Mouse (Mus musculus): ENCODE measurements around the gene Dnaaf1.

Gene Dnaaf1

GRCm38 (mm10) chr8:119616811-119617210, 41.8 kb downstream of the Dnaaf1 start:
- in situ Hi-C loops (cut with MboI; ENCODE audit: low pct_unique_long_range_greater_than_20kb in 1 of 2, low sequenced_read_pairs in 2 of 2, unreplicated experiment in 1 of 2) = no loop called here

- in situ Hi-C loops (cut with MboI; ENCODE audit: low pct_unique_long_range_greater_than_20kb in 1 of 2, low sequenced_read_pairs in 2 of 2, unreplicated experiment in 1 of 2) = no loop called here
Observed at GRCm38 (mm10) chr8:119617586-119617985, 42.6 kb downstream of the Dnaaf1 start.

DNA sequence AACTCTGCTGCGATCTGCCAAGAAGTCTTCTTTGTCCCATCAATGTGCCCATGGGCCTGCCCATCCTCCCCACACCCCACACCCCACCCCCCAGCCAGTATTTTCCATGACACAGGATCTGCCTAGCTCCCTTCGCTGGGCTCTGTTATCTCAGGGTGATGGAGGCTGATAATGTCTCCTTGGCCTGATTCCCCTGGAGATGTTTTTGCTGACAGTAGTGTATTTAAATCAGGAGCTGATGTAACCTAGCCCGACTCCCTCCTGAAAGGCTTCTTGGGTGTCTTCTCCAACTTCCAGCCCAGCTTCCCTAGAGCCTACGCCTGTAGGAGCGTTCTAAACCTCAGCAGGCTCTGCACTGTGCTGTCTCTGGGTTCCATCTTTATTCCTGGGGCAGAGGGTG, 43.9 kb downstream of the Dnaaf1 start:
- in situ Hi-C loops (cut with MboI; ENCODE audit: low pct_unique_long_range_greater_than_20kb in 1 of 2, low sequenced_read_pairs in 2 of 2, unreplicated experiment in 1 of 2) = no loop called here

DNA sequence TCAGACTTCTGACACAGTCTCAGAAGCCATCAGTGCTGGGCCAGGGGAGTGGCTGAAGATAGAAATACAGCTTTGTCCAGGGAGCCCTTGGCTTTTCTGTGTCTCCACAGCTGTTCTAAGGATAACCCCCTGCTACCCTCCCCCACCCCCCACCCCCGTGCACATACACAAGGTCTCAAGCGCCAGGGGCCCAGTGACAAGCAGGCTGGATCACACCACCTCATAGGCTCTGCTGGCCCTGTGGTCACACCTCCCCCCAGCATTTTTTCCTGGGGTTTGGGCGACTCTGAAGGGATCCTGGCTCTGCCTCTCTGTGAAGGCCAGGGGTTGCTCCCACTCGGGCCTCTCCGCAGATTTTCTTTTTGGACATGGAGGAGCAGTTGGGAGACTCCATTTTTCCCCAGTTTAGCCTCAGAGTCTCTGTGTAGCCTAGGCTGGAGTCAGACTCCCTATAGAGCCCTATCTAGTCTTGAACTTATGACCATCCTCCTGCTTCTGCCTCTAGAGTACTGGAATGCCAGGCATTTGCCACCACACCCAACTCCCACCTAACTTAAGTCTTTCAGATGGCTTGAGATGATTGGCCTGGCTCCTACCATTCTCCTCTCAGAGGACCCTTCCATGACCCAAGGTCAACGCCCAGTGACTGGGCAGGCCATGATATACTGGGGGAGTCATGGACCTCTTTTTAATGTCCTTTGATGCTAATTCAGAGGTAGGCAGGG, 45.2 kb downstream of the Dnaaf1 start:
- in situ Hi-C loops (cut with MboI; ENCODE audit: low pct_unique_long_range_greater_than_20kb in 1 of 2, low sequenced_read_pairs in 2 of 2, unreplicated experiment in 1 of 2) = no loop called here

- in situ Hi-C loops (cut with MboI; ENCODE audit: low pct_unique_long_range_greater_than_20kb in 1 of 2, low sequenced_read_pairs in 2 of 2, unreplicated experiment in 1 of 2) = no loop called here
Observed at GRCm38 (mm10) chr8:119620848-119621465, 45.9 kb downstream of the Dnaaf1 start.

DNA sequence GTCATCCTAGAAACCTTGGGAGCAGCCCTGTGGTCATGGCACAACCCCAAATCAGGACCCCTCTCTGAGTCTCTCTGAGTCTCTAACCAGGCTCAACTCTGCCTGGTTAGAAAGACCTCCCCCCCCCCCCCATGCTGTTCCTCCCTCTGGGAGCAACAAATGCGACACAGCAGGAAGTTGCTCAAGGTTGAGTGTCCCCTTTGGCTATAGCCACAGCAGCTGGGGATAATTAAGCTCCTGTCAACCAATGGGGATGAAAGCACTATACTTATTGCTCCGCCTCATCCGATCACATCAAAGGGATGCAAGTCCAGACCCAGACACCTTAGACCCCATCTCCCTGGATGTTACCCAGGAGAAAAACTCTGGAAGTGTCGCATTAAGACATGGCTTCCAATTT, 47.5 kb downstream of the Dnaaf1 start:
- in situ Hi-C loops (cut with MboI; ENCODE audit: low pct_unique_long_range_greater_than_20kb in 1 of 2, low sequenced_read_pairs in 2 of 2, unreplicated experiment in 1 of 2) = no loop called here

- in situ Hi-C loops (cut with MboI; ENCODE audit: low pct_unique_long_range_greater_than_20kb in 1 of 2, low sequenced_read_pairs in 2 of 2, unreplicated experiment in 1 of 2) = no loop called here
Observed at GRCm38 (mm10) chr8:119623061-119623460, 48.0 kb downstream of the Dnaaf1 start.

GRCm38 (mm10) chr8:119623744-119624143, 48.7 kb downstream of the Dnaaf1 start:
- in situ Hi-C loops (cut with MboI; ENCODE audit: low pct_unique_long_range_greater_than_20kb in 1 of 2, low sequenced_read_pairs in 2 of 2, unreplicated experiment in 1 of 2) = no loop called here

DNA sequence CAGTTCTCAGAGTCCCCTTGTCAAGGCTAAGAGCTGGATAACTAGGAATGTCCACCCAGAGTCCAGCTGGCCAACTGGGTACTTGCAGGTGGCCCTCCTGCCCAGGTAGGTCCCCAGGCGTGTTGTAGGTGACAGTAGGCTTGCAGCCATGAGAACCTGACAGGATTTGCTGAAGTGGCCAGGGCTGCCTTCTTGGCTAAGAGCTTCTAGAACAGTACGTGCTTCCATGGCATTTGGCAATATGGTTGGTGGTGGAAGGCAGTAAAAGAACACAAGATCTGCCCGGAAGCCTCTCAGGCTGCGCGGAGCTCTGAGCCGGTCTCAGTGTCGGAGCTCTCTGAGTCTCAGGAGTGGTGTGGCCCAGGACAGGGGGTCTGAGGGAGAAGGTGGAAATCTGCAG, 49.9 kb downstream of the Dnaaf1 start:
- in situ Hi-C loops (cut with MboI; ENCODE audit: low pct_unique_long_range_greater_than_20kb in 1 of 2, low sequenced_read_pairs in 2 of 2, unreplicated experiment in 1 of 2) = no loop called here

GRCm38 (mm10) chr8:119625788-119626187, 50.8 kb downstream of the Dnaaf1 start:
- in situ Hi-C loops (cut with MboI; ENCODE audit: low pct_unique_long_range_greater_than_20kb in 1 of 2, low sequenced_read_pairs in 2 of 2, unreplicated experiment in 1 of 2) = no loop called here

- in situ Hi-C loops (cut with MboI; ENCODE audit: low pct_unique_long_range_greater_than_20kb in 1 of 2, low sequenced_read_pairs in 2 of 2, unreplicated experiment in 1 of 2) = no loop called here
Observed at GRCm38 (mm10) chr8:119627199-119627598, 52.2 kb downstream of the Dnaaf1 start.

- in situ Hi-C loops (cut with MboI; ENCODE audit: low pct_unique_long_range_greater_than_20kb in 1 of 2, low sequenced_read_pairs in 2 of 2, unreplicated experiment in 1 of 2) = no loop called here
Observed at GRCm38 (mm10) chr8:119627613-119628359, 52.8 kb downstream of the Dnaaf1 start.

DNA sequence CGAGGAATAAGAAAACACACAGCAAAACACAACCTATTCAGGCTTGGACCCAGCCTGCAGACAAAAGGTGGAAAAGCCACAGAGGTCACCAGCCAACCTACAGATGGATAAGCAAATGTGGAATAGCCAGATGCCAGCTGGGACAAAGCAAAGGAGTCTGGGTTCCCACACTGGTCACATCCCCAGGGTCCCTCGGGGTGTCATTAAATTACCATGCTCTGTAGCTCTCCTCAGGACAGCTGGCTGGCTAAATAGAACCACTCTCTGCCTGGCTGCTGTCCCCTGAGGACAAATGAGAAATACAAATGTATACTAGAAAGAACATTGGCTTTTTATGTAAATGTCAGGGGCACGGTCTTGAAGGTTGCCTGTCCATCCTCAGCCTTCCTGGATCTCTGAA, 55.8 kb downstream of the Dnaaf1 start:
- in situ Hi-C loops (cut with MboI; ENCODE audit: low pct_unique_long_range_greater_than_20kb in 1 of 2, low sequenced_read_pairs in 2 of 2, unreplicated experiment in 1 of 2) = no loop called here

- in situ Hi-C loops (cut with MboI; ENCODE audit: low pct_unique_long_range_greater_than_20kb in 1 of 2, low sequenced_read_pairs in 2 of 2, unreplicated experiment in 1 of 2) = no loop called here
Observed at GRCm38 (mm10) chr8:119632246-119632645, 57.2 kb downstream of the Dnaaf1 start.

GRCm38 (mm10) chr8:119632909-119633308, 57.9 kb downstream of the Dnaaf1 start:
- in situ Hi-C loops (cut with MboI; ENCODE audit: low pct_unique_long_range_greater_than_20kb in 1 of 2, low sequenced_read_pairs in 2 of 2, unreplicated experiment in 1 of 2) = no loop called here

- in situ Hi-C loops (cut with MboI; ENCODE audit: low pct_unique_long_range_greater_than_20kb in 1 of 2, low sequenced_read_pairs in 2 of 2, unreplicated experiment in 1 of 2) = no loop called here
Observed at GRCm38 (mm10) chr8:119634616-119635336, 59.7 kb downstream of the Dnaaf1 start.

- in situ Hi-C loops (cut with MboI; ENCODE audit: low pct_unique_long_range_greater_than_20kb in 1 of 2, low sequenced_read_pairs in 2 of 2, unreplicated experiment in 1 of 2) = no loop called here
Observed at GRCm38 (mm10) chr8:119635378-119635777, 60.3 kb downstream of the Dnaaf1 start, which contains the start of gene Kcng4. Kcng4 (minus strand) TSS chr8:119635680.

GRCm38 (mm10) chr8:119635958-119636357, 60.9 kb downstream of the Dnaaf1 start:
- in situ Hi-C loops (cut with MboI; ENCODE audit: low pct_unique_long_range_greater_than_20kb in 1 of 2, low sequenced_read_pairs in 2 of 2, unreplicated experiment in 1 of 2) = no loop called here

DNA sequence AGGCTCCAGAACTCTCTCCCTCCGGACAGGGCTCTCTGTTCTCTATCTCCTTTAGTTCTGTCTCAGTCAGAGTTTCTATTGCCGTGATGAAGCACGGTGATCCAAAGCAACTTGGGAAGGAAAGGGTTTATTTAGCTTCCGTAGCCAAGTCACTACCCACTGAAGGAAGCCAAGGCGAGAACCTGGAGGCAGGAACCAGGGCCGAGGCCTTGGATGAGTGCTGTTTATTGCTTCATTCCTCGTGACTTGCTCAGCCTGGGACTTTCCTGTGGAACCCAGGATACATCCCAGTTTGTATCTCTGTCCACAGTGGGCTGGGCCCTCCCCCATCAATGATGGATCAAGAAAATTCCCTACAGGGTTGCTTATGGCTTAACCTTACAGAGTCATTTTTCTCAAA, 61.7 kb downstream of the Dnaaf1 start:
- in situ Hi-C loops (cut with MboI; ENCODE audit: low pct_unique_long_range_greater_than_20kb in 1 of 2, low sequenced_read_pairs in 2 of 2, unreplicated experiment in 1 of 2) = no loop called here

Measured in mouse embryonic stem cell (cell line).